Mouse (Mus musculus) liver (tissue): ENCODE results near the gene 2310033P09Rik.
A peak's percentile ranks its signal among the peaks of the same experiment; 100 is the strongest.

ENCODE experiments used
- DNase-seq: peaks from one replicate; pipeline ENCODE4 v3.0.0-alpha.2; 2020; ENCODE audit warnings: mixed read lengths

Gene 2310033P09Rik

DNA sequence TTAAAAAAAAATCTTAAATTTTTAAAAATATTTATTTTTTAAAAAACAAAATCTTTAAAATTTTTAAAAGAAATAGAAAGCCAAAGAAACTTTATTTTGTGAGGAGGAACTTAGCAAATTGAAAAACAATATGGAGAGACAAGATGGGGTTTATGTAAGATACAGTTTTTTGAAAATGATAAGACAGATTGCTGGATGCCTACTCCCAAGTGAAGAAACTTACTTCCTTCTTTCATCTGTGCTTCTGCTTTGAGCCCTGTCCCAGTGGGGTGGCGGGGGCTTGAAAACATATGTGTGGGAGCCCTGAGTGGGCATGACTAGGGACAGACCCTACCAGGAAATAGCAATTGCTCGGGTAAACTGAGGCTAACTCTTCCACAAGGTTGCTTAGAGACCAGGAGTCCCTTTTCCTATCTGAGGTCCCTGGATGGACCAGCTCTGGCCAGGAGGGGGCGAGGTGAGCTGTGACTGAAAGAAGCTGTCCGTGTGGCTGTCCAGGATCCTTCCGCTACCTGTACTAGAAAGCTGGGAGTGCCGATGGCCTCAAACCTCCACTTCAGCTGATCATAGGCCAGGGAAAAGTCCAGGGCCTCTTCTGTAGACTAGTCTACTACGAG, 22.1 kb downstream of the 2310033P09Rik start:
- peak; percentile 82 for DNase-seq

DNA sequence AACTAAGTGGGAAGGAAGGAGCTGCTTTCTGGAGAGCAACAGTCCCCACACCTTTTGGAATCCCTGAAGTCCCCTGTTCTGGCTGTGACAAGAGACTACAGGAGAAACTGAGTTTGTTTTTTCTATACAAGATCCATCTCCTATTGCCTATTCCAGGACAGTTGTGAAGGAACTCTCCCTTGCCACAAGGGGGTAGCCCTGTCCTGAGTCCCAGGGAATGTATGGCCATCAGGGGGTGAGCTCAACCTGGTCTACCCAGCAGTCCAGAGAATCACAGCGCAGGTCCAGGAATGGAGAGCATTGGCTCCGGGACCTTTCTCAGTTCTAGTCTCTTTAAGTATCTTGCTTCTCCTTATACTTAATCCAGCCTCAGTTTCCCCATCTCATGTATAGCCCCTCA, 24.7 kb downstream of the 2310033P09Rik start:
- DNase-seq: no peak

DNA sequence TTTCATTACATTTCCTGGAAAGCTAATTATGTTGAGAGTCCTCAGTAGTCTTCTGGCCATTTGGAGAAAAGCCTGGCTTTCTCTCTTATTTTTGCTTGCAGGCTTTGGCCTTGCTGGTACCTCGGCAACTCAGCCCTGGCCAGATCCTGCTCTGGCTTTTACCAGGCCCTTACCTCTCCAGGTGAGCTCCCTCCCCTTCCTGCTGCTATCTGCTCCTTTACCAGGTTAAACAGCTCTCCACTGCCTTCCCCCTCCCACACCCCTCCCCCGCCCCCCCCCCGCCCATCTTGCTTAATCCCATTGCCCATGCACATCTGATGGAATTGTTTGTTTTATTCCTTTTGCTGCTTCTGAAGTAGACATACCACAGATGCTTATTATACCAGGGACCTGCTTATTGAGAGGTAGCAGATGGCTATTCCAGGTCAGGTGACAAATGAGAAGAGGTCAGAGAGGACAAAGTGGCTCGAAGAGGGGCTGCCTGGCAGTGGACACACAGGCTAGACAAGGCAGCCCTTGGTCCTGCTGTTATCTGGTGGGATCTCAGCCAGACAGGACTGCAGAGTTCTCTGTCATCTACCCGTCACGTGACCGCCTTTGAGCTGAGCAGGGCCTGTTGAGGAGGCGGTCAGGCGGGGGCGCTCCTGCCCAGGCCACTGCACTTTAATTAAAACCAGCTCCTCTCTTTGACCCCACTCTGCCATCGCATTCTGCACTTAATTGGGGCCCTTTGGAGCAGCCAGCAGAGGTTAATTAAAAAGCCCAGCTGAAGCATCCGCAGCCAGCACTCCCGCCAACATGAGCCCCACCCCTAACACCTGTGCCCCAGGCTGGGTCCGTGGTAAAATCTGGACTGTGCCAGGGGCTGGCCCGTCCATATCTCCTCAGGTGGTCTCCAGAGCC, 30.7 kb downstream of the 2310033P09Rik start:
- peak; percentile 75 for DNase-seq

DNA sequence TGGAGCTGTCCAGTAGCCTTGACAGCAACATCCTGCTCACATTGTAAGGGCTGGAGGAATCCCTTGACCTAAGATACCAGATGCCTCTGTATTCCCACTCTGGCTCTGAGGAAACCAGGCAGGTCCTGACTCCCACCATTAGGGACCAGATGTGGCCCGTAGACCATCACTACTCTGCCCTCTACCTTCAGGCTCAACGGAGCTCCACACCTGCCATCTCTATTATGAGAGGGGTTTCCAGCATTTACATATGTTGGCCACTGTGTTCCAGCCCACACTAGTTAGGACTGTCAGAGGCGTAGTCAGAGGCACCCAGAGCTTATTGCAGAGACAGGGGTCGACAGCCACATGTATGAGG, 31.3 kb downstream of the 2310033P09Rik start:
- no peak for DNase-seq

- no peak for DNase-seq
Observed at GRCm38 (mm10) chr11:59239796-59240195, 31.7 kb downstream of the 2310033P09Rik start.

- DNase-seq: no peak
Observed at GRCm38 (mm10) chr11:59241841-59242240, 33.7 kb downstream of the 2310033P09Rik start.

DNA sequence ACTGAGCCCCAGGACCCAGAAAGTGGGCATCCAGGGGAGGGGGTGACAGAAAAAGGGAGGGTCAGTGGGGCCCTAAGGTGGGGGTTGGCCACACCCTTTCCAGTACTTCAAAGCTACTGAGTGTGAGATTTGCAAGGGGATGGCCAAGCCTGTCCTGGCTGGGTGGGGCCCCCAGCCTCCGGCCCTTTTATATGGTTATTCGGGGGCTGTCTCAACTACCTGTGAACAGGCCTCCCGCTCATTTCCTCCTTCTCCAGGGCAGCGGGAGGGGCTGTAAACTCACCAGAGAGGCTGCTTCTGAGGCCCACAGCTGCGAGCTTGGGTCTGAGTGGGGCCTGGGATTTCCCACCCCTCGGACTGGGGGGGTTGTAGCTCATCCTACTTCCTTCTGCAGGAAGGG, 35.7 kb downstream of the 2310033P09Rik start:
- no peak for DNase-seq

DNA sequence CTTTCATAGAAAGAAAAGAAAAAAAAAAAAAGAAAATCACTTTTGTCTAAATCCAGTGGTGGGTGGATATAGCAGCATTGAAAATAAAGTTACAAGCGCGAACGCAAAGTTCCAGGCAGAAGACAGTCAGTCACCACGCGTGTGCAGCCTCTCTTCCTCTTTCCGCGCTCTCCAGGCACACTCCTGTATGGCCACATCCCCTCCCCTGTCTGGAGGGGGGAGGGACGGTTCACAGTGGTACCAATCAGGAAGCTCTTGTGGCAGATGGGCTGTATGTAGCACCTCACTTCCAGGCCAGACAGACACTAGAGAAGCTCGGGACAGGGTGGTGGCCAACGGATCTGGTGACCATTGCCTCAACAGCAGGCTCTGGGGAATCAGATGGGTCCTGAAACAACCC, 40.0 kb downstream of the 2310033P09Rik start:
- no peak for DNase-seq

GRCm38 (mm10) chr11:59259647-59260046, 51.5 kb downstream of the 2310033P09Rik start:
- DNase-seq: peak; percentile 30
